Mouse (Mus musculus) embryonic fibroblast, embryonic 13.5 days (primary cell): ENCODE measurements around the gene Ube2s. TPM values are rescaled to one million over a fixed set of nuclear protein-coding genes. Genes with fewer than 3 reads are reported as not detected.
A peak's percentile ranks its signal among the peaks of the same experiment; 100 is the strongest.
"Not testable (repeated sequence)": the region's sequence is repeated elsewhere in the genome, so short reads cannot be mapped to it uniquely, and the experiment has no call there.

Experiments used
- H3K27ac ChIP-seq: 2 replicates; pipeline ENCODE4 v1.5.1; 2012; ENCODE audit warnings: low read length, control low read depth, inconsistent platforms; ENCODE audit not compliant: insufficient read depth
- H3K4me1 ChIP-seq: 2 replicates; pipeline ENCODE4 v1.6.1; 2011; ENCODE audit warnings: low read length; ENCODE audit not compliant: control insufficient read depth, insufficient read depth
- H3K4me3 ChIP-seq: 2 replicates; pipeline ENCODE4 v1.5.1; 2011; ENCODE audit warnings: mild to moderate bottlenecking, control low read depth, low read length; ENCODE audit not compliant: insufficient read depth
- CTCF ChIP-seq: IDR thresholded peaks from 2 replicates; pipeline ENCODE4 v1.5.1; 2011; ENCODE audit warnings: mild to moderate bottlenecking, control low read depth, low read length, moderate library complexity, borderline replicate concordance; ENCODE audit not compliant: insufficient read depth
- POLR2A ChIP-seq: IDR thresholded peaks from 2 replicates; pipeline ENCODE4 v1.6.1; 2011; ENCODE audit warnings: low read depth, mild to moderate bottlenecking, control low read depth, low read length, moderate library complexity
- polyA plus RNA-seq: library from polyadenylated mRNA; stranded (reverse); fragments of >200 nt; gene quantifications from 2 replicates; pipeline ENCODE4 v1.2.4, GENCODE M21; 2011; ENCODE audit warnings: low read depth; ENCODE audit not compliant: missing spikeins, insufficient read length

Ube2s gene
- polyA plus RNA-seq, 1 experiment, result 191 TPM

DNA sequence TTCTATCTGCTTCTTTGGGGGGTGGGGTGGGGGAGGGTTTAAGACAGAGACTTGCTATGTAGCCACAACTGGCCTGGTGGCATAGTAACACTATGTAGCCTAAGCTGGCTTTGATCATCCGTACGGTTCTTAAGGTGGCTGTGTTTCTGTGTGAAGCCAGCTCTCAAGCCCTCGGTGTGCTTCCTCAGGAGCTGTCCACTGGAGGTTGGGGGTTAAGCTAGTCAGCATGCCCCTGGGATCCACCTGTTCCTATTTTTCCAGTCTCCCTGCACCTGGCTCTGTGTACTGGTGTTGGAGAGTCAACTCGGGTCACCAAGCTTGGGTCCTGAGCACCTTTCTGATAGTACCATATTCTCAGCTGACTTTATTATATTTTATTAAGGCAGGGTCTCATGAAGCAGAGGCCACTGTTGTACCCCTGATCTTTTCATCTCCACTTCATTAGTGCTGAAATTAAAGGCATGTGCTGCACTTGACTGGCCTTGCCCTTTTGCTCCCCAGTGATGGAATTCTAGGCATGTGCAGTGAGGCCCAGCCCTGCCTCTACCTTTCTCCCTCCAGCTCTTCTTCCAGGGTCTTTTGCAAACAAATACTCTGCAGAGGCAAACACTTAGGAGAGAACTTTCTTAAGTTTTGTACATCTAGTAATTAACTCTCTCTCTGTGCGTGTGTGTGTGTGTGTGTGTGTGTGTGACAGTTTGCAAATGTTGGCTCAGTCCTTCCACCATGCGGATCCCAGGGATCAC is 9.9 kb upstream of the Ube2s start:
- no peaks in the 10 kb centered on the region for H3K4me1 ChIP-seq
- H3K27ac ChIP-seq, result no peak overlapping the region
- TF ChIP-seq POLR2A (no peak), CTCF (no peak)
- no peak overlapping the region for H3K4me3 ChIP-seq

- TF ChIP-seq POLR2A, result no peak
- no peak for TF ChIP-seq CTCF
- Histone ChIP-seq H3K4me1 (no peaks in the 10 kb centered on the region), H3K4me3 (no peak overlapping the region), H3K27ac (no peak overlapping the region)
Observed at GRCm38 (mm10) chr7:4821690-4822089, 9.3 kb upstream of the Ube2s start.

- not testable (repeated sequence) for H3K27ac ChIP-seq, H3K4me3 ChIP-seq, H3K4me1 ChIP-seq
Observed at GRCm38 (mm10) chr7:4820925-4821324, 8.5 kb upstream of the Ube2s start.

- TF ChIP-seq CTCF (no peak), POLR2A (no peak)
- H3K4me1 ChIP-seq, result no peaks in the 10 kb centered on the region
- H3K4me3 ChIP-seq, result no peak overlapping the region
- H3K27ac ChIP-seq, result no peak overlapping the region
Observed at GRCm38 (mm10) chr7:4816559-4816958, 4.2 kb upstream of the Ube2s start.

DNA sequence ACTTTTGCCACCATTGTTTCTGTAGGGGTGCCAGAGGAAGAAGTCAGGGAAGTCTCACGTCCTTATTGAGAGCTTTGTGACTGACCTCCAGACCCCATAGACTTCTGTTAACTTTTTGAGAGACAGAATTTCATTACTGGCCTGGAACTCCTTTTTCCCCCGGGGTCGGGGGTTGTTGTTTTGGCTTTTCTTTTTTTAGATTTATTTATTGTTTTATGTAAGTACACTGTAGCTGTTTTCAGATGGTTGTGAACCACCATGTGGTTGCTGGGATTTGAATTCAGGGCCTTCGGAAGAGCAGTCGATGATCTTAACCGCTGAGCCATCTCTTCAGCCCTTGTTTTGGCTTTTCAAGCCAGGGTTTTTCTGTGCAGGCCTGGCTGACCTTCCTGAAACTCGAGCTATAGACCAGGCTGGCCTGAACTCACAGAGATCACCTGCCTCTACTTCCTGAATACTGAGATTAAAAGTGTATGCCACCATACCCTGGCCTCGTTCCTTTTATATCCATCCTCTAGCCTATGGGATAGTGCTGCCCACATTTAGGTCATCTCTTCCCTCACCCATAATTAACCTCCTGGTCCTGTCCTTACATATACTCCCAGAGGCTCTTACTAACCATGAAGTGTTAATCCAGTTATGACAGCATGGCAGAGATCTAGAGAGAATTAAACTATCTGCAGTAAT is 858 bp upstream of the Ube2s start:
- Histone ChIP-seq H3K4me1 (peaks cover 7% of the 10 kb centered on the region; the same call in 1 of the 2 replicates), H3K4me3 (peak overlapping the region; percentile 62), H3K27ac (peak overlapping the region; percentile 53; the same call in 1 of the 2 replicates)
- TF ChIP-seq POLR2A (no peak), CTCF (no peak)

- TF ChIP-seq CTCF (no peak), POLR2A (0 out of 2 replicates have a peak, but pooled peaks have one; percentile 2)
- peak overlapping the region; percentile 20 for H3K27ac ChIP-seq
- H3K4me1 ChIP-seq, result peaks cover 10% of the 10 kb centered on the region; the same call in 1 of the 2 replicates
- H3K4me3 ChIP-seq, result peak overlapping the region; percentile 93
Observed at GRCm38 (mm10) chr7:4811842-4812302, 518 bp downstream of the Ube2s start.

DNA sequence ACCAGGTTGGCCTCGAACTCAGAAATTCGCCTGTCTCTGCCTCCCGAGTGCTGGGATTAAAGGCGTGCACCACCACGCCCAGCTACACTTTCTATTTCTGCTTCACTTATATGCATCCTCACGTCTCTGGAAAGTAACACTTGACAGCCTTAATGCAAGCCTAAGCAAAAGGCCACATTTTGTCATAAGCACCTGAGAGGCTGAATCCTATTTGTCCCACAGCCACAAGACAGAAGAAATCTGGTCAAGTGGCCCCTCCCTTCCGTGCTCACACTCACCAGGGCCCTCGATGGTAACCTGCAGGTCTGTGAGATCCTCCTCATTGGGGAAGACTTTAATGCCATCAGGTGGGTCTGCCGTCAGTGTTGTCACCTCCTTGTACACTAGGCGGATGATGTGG is 1.3 kb downstream of the Ube2s start:
- Histone ChIP-seq H3K4me1 (peaks cover 10% of the 10 kb centered on the region; the same call in 1 of the 2 replicates), H3K4me3 (peak overlapping the region; percentile 93)
- H3K27ac ChIP-seq, result not testable (repeated sequence)

- peaks cover 10% of the 10 kb centered on the region; the same call in 1 of the 2 replicates for H3K4me1 ChIP-seq
- no peak for TF ChIP-seq CTCF
- TF ChIP-seq POLR2A, result no peak
- no peak overlapping the region for H3K27ac ChIP-seq
- no peak overlapping the region for H3K4me3 ChIP-seq
Observed at GRCm38 (mm10) chr7:4806716-4807115, 5.7 kb downstream of the Ube2s start.

- H3K4me3 ChIP-seq, result no peak overlapping the region
- TF ChIP-seq POLR2A (no peak), CTCF (no peak)
- no peak overlapping the region for H3K27ac ChIP-seq
- peaks cover 3% of the 10 kb centered on the region; the same call in 1 of the 2 replicates for H3K4me1 ChIP-seq
Observed at GRCm38 (mm10) chr7:4802247-4802646, 10.1 kb downstream of the Ube2s start.

- no peak for TF ChIP-seq CTCF
- TF ChIP-seq POLR2A, result peak; percentile 50
- Histone ChIP-seq H3K4me3 (no peak overlapping the region), H3K27ac (no peak overlapping the region), H3K4me1 (peaks cover 3% of the 10 kb centered on the region)
Observed at GRCm38 (mm10) chr7:4795767-4796433, 16.5 kb downstream of the Ube2s start.
